8 mouse cellular contexts compared by ENCODE assay signal in genomic region chr6:145303641-145304070, GRCm38 (mm10). TPM values are rescaled to one million over a fixed set of nuclear protein-coding genes. Genes with fewer than 3 reads are reported as not detected.
A peak's percentile ranks its signal among the peaks of the same experiment; 100 is the strongest.
DNase-seq lines count a peak whose midpoint lies in the region; ATAC-seq and TF ChIP-seq lines count a peak whose summit lies in the region.

No protein-coding gene starts in this region.

- ATAC-seq in liver, embryonic 14.5 days (ENCODE audit: insufficient read depth): peak; percentile 67

- TF ChIP-seq POLR2A in kidney, adult 2 months (IDR thresholded peaks at IDR 0.05; ENCODE audit: low read depth, low read length): no peak
- TF ChIP-seq POLR2A in thymus, adult 2 months (IDR thresholded peaks at IDR 0.05; ENCODE audit: control insufficient read depth, extremely low read depth, insufficient read depth, low read length, poor library complexity): peak; percentile 35; the same call in 1 of the 2 replicates

- H3K27me3 ChIP-seq in kidney, adult 2 months (replicated peaks; ENCODE audit: control insufficient read depth, insufficient read depth, low read length): no peaks in the 10 kb centered on the region
- H3K27me3 ChIP-seq in liver, embryonic 14.5 days (ENCODE audit: control insufficient read depth, insufficient read depth, low read length): no peaks in the 10 kb centered on the region
- H3K27me3 ChIP-seq in thymus, adult 2 months (ENCODE audit: control insufficient read depth, insufficient read depth, low read length): no peaks in the 10 kb centered on the region

- WGBS in kidney, adult 2 months: 11% methylated on average over 18 of the region's 18 CpGs
- 2% methylated on average over 18 of the region's 18 CpGs for WGBS in liver, embryonic 14.5 days (ENCODE audit: insufficient replicate concordance)
- WGBS in thymus, adult 2 months: 2% methylated on average over 18 of the region's 18 CpGs

- no peaks in the 10 kb centered on the region for H3K4me1 ChIP-seq in kidney, adult 2 months (ENCODE audit: control insufficient read depth, insufficient read depth, low read length)
- H3K4me1 ChIP-seq in liver, embryonic 14.5 days (replicated peaks; ENCODE audit: control insufficient read depth in 2 of 2, insufficient read depth in 2 of 2, low read length in 1 of 2): peaks cover 4 to 28% of the 10 kb centered on the region in 2 experiments; a peak in 3 of 4 replicates
- peaks cover 28% of the 10 kb centered on the region for H3K4me1 ChIP-seq in thymus, adult 2 months (replicated peaks; ENCODE audit: control insufficient read depth, insufficient read depth, low read length)

- no peak for TF ChIP-seq EP300 in liver, embryonic 14.5 days (IDR thresholded peaks at IDR 0.05; ENCODE audit: low read depth)

- peak overlapping the region; percentile 68 for H3K4me2 ChIP-seq in liver, embryonic 14.5 days (ENCODE audit: low read depth)

- TF ChIP-seq CTCF in kidney, adult 2 months (conservative IDR thresholded peaks at IDR 0.05; ENCODE audit: insufficient read depth, insufficient read length, low read depth, low read length): no peak
- TF ChIP-seq CTCF in liver, embryonic 14.5 days (IDR thresholded peaks at IDR 0.05; ENCODE audit: low read depth): no peak
- TF ChIP-seq CTCF in thymus, adult 2 months (IDR thresholded peaks at IDR 0.05; ENCODE audit: borderline replicate concordance, control insufficient read depth, extremely low read depth, insufficient read depth, low read length, poor library complexity): peak; percentile 34; the same call in 1 of the 2 replicates

- H3K9ac ChIP-seq in liver, embryonic 14.5 days (replicated peaks): peak overlapping the region; percentile 42

- no peaks in the 10 kb centered on the region for H3K9me3 ChIP-seq in liver, embryonic 14.5 days (ENCODE audit: control insufficient read depth, low read length)

- peak; percentile 45 to 52 for DNase-seq in heart, adult 18-20 months
- DNase-seq in heart, adult 8-10 months (ENCODE audit: low spot score): no peak
- DNase-seq in cerebellum, adult 9-11 months: peak; percentile 7
- peak; percentile 26 to 40 for DNase-seq in heart, adult 9 months (ENCODE audit: low spot score in 2 of 2)
- peak; percentile 59 for DNase-seq in kidney, adult 2 months
- peak in 1 of 3 experiments; percentile 17 for DNase-seq in liver, embryonic 14.5 days (ENCODE audit: low read depth in 3 of 3, low spot score in 3 of 3)
- peak; percentile 94 for DNase-seq in naive thymus-derived CD4-positive, alpha-beta T cell, adult 2 months (ENCODE audit: low read depth)
- peak; percentile 77 for DNase-seq in thymus, adult 2 months

- H3K36me3 ChIP-seq in kidney, adult 2 months (ENCODE audit: control insufficient read depth, insufficient read depth, low read length): no peaks in the 10 kb centered on the region
- no peaks in the 10 kb centered on the region for H3K36me3 ChIP-seq in liver, embryonic 14.5 days (replicated peaks; ENCODE audit: control insufficient read depth, insufficient read depth, low read depth)
- no peaks in the 10 kb centered on the region for H3K36me3 ChIP-seq in thymus, adult 2 months (ENCODE audit: control insufficient read depth, insufficient read depth, low read length)

- H3K4me3 ChIP-seq in kidney, adult 2 months (ENCODE audit: insufficient read depth, low read depth, low read length): peak overlapping the region; percentile 15
- H3K4me3 ChIP-seq in liver, embryonic 14.5 days (ENCODE audit: insufficient read depth in 1 of 2, low read depth in 2 of 2, low read length in 2 of 2): peak overlapping the region; percentile 34 to 45
- H3K4me3 ChIP-seq in thymus, adult 2 months (ENCODE audit: control insufficient read depth, insufficient read depth, low read length): peak overlapping the region; percentile 53

- H3K27ac ChIP-seq in kidney, adult 2 months (ENCODE audit: insufficient read depth, low read depth, low read length): no peak overlapping the region
- H3K27ac ChIP-seq in liver, embryonic 14.5 days: peak overlapping the region; percentile 24
- H3K27ac ChIP-seq in thymus, adult 2 months (ENCODE audit: control insufficient read depth, insufficient read depth, low read length): peak overlapping the region; percentile 83

RNA-seq across cellular contexts. Expression of gene Kras, which starts 53.6 kb away (rescaled TPM):
- total RNA-seq in heart, adult 18-20 months (2021): 10 to 100 TPM; 35.0 to 37.7 TPM
- 10 to 100 TPM; 25.1 to 35.9 (median 30.6) TPM for total RNA-seq in heart, adult 8-10 months (2022)
- polyA plus RNA-seq in kidney, adult 2 months (2012; rRNA removed): 13.1 and 14.3 TPM in 2 replicates
- 12.1 and 17.8 TPM in 2 replicates for polyA plus RNA-seq in liver, embryonic 14.5 days (2012; rRNA removed)
- 47.0 and 52.2 TPM in 2 replicates for polyA plus RNA-seq in liver, embryonic 14.5 days (2014; fragmentation: Nextera tagmentation; extraction: Ambion mirVana)
- polyA plus RNA-seq in thymus, adult 2 months (2012; rRNA removed): 30.3 and 36.2 TPM in 2 replicates
